In the genomic region with DNA sequence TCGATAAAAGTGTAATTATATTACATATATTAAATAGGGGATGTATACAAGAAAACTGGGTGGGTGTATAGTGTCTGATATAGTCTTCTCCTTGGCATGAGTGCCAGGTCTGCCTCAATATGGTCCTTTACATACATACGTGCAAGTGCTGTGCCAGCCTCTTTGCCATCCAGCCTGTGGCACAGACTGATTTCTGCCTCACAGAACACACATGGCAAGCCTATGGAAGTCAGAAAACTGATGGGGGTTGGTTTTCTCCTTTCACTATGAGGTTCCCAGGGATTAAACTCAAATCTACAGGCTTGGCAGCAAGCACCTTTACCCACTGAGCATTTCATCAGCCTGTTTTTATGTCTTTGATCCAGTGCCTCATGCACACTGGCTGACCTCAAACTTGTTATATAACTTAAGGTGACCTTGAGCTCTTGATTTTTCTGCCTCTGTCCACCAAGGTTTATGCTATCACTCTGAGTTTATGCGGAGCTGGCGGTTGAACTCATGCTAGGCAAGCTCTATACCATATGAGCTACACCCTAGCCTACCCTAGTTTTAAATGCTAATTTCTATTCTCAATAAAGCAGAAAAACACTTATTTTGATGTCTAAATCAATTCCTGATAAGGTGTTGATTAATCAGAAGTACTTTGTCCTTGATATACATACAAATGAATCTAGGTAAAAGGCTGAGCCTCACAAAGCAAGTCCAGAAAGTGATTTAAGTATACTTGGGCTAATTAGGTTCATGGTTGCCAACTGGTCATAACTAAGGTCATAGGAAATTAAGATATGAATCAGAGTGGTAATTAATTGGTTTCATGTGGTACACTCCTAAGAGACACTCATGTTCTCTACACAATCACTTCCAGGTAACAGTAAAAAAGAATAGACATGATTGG, we compare ENCODE assay signal across 11 mouse cellular contexts. TPM values are rescaled to one million over a fixed set of nuclear protein-coding genes. Genes with fewer than 3 reads are reported as not detected.
DNase-seq lines count a peak whose midpoint lies in the region; ATAC-seq and TF ChIP-seq lines count a peak whose summit lies in the region.
"Had no signal": no experiment of that assay in that cellular context is flagged by ENCODE, and none has a peak within 500 bp of the region (broad histone marks: within the 10 kb centered on the region; RNA-seq: fewer than 3 reads in every experiment).

No protein-coding gene starts in this region.

- ATAC-seq in forebrain, embryonic 11.5 days (replicated peaks; ENCODE audit: low FRiP score) = peak; percentile 82
- ATAC-seq in kidney, postnatal 0 days (replicated peaks; ENCODE audit: low FRiP score, low read depth) = peak; percentile 75
- ATAC-seq in monocyte, adult 5-6 weeks (replicated peaks; ENCODE audit: insufficient number of reproducible peaks, low FRiP score, low TSS enrichment, poor library complexity, severe bottlenecking) = peak; percentile 71

- H3K27me3 ChIP-seq in liver, adult 2 months (ENCODE audit: control insufficient read depth, insufficient read depth, low read length) = no peaks in the 10 kb centered on the region
- H3K27me3 ChIP-seq in forebrain, embryonic 11.5 days (ENCODE audit: control insufficient read depth, insufficient read depth, low read length) = no peaks in the 10 kb centered on the region
- H3K27me3 ChIP-seq in kidney, postnatal 0 days (ENCODE audit: insufficient read depth, low read length) = no peaks in the 10 kb centered on the region

- peak; percentile 82 for DNase-seq in liver, adult 2 months (ENCODE audit: extremely low read depth, low read depth, low spot score)
- no peak for DNase-seq in liver
- DNase-seq in forebrain, embryonic 11.5 days (ENCODE audit: low spot score) = peak; percentile 55
- no peak for DNase-seq in kidney, postnatal 0 days (ENCODE audit: low spot score)
- DNase-seq in adrenal gland, postnatal 25 days = no peak
- no peak for DNase-seq in yolk sac, embryonic 10.5 days (ENCODE audit: low spot score)
- DNase-seq in layer of hippocampus, adult 9-11 months = no peak
- DNase-seq: embryo, embryonic 11 days; thymus, adult 18-20 months had no signal

- no peak for TF ChIP-seq CTCF in liver, adult 2 months (IDR thresholded peaks at IDR 0.05; ENCODE audit: low read depth, low read length)
- no peak for TF ChIP-seq CTCF in kidney, postnatal 0 days (IDR thresholded peaks at IDR 0.05; ENCODE audit: low read depth)

- no peaks in the 10 kb centered on the region for H3K79me2 ChIP-seq in liver, adult 2 months (ENCODE audit: control insufficient read depth, insufficient read depth, low read length)

- no peak overlapping the region for H3K27ac ChIP-seq in liver, adult 2 months (replicated peaks; ENCODE audit: insufficient read depth, low read depth, low read length)
- H3K27ac ChIP-seq in forebrain, embryonic 11.5 days (ENCODE audit: low read depth, low read length) = no peak overlapping the region
- no peak overlapping the region for H3K27ac ChIP-seq in kidney, postnatal 0 days
- H3K27ac ChIP-seq: macrophage had no signal

- H3K36me3 ChIP-seq in liver, adult 2 months (ENCODE audit: control insufficient read depth, insufficient read depth, low read length) = no peaks in the 10 kb centered on the region
- no peaks in the 10 kb centered on the region for H3K36me3 ChIP-seq in forebrain, embryonic 11.5 days (ENCODE audit: control insufficient read depth, insufficient read depth, low read length)
- H3K36me3 ChIP-seq in kidney, postnatal 0 days (ENCODE audit: insufficient read depth, low read length) = no peaks in the 10 kb centered on the region

- no peak for TF ChIP-seq POLR2A in liver, adult 2 months (IDR thresholded peaks at IDR 0.05; ENCODE audit: extremely low read depth, insufficient read depth, low read length)

- WGBS in liver, adult 2 months = 49% methylated on average over 4 of the region's 4 CpGs
- WGBS in forebrain, embryonic 11.5 days = 67% methylated on average over 4 of the region's 4 CpGs
- WGBS in kidney, postnatal 0 days = 70% methylated on average over 4 of the region's 4 CpGs

- no peaks in the 10 kb centered on the region; the same call in 1 of the 2 replicates for H3K4me1 ChIP-seq in liver, adult 2 months (ENCODE audit: control insufficient read depth, insufficient read depth, low read length)
- H3K4me1 ChIP-seq in forebrain, embryonic 11.5 days (replicated peaks; ENCODE audit: control insufficient read depth, insufficient read depth, low read length) = no peaks in the 10 kb centered on the region
- no peaks in the 10 kb centered on the region for H3K4me1 ChIP-seq in kidney, postnatal 0 days (replicated peaks; ENCODE audit: insufficient read depth, low read length)

- no peak overlapping the region for H3K9ac ChIP-seq in liver, adult 2 months (ENCODE audit: low read depth, low read length)
- H3K9ac ChIP-seq in forebrain, embryonic 11.5 days (ENCODE audit: low read length) = no peak overlapping the region
- H3K9ac ChIP-seq in kidney, postnatal 0 days (ENCODE audit: low read depth, low read length) = no peak overlapping the region

- H3K9me3 ChIP-seq in forebrain, embryonic 11.5 days (ENCODE audit: control insufficient read depth, low read length) = peaks cover 6% of the 10 kb centered on the region; the same call in 1 of the 2 replicates
- 0 out of 2 replicates have a peak, but pooled peaks cover 4% of the 10 kb centered on the region for H3K9me3 ChIP-seq in kidney, postnatal 0 days (replicated peaks; ENCODE audit: low read length)

- no peak overlapping the region for H3K4me3 ChIP-seq in liver, adult 2 months (ENCODE audit: insufficient read depth, low read depth, low read length)
- H3K4me3 ChIP-seq in forebrain, embryonic 11.5 days (ENCODE audit: low read depth, low read length) = no peak overlapping the region
- no peak overlapping the region for H3K4me3 ChIP-seq in kidney, postnatal 0 days (replicated peaks; ENCODE audit: low read depth, low read length)

- no peak overlapping the region for H3K4me2 ChIP-seq in forebrain, embryonic 11.5 days (ENCODE audit: low read depth, low read length, severe bottlenecking)
- no peak overlapping the region for H3K4me2 ChIP-seq in kidney, postnatal 0 days (ENCODE audit: low read length)

RNA-seq across cellular contexts. Expression of gene Abcg2, which starts 26.7 kb away (rescaled TPM):
- 42.9 and 74.3 TPM in 2 replicates for total RNA-seq in liver, adult 2 months (2014; rRNA removed)
- polyA plus RNA-seq in liver, adult 2 months (2012; rRNA removed) = 14.3 and 14.4 TPM in 2 replicates
- 44.1 and 49.7 TPM in 2 replicates for polyA plus RNA-seq in forebrain, embryonic 11.5 days (2014; fragmentation: Nextera tagmentation; extraction: Ambion mirVana)
- 136 and 154 TPM in 2 replicates for polyA plus RNA-seq in kidney, postnatal 0 days (2015; fragmentation: Nextera tagmentation; extraction: Ambion mirVana)
- total RNA-seq in monocyte, adult 5-6 weeks (2017) = 6.2 to 42.4 TPM (median 34.1 TPM) in 3 replicates
- total RNA-seq in adrenal gland, postnatal 25 days (2021) = 21.1 and 31.8 TPM in 2 replicates

Comparison
In these comparisons a context has a peak if more than half of its experiments do, and no peak if none do; other contexts are left out.
1. DNase-seq: peak in liver, adult 2 months (single experiment) and forebrain, embryonic 11.5 days (single experiment); none in liver (single experiment), kidney, postnatal 0 days (single experiment), adrenal gland, postnatal 25 days (single experiment), yolk sac, embryonic 10.5 days (single experiment) and layer of hippocampus, adult 9-11 months (single experiment).
2. Peak in every context shown above with its lines, with median percentiles within 50 percentile points of each other: ATAC-seq.